Mouse (Mus musculus) intestine, embryonic 16.5 days (tissue): ENCODE measurements around the gene Tmem179. TPM values are rescaled to one million over a fixed set of nuclear protein-coding genes. Genes with fewer than 3 reads are reported as not detected.

ENCODE experiments used
- ATAC-seq: fragments of 200-750 bp; cut with Nextera tagmentation; 2 replicates; pipeline ENCODE4 v1.8.0; 2017; ENCODE audit warnings: moderate TSS enrichment, moderate library complexity
- H3K27ac ChIP-seq: fragments of 300-500 bp; sonication (generic); 2 replicates; pipeline ENCODE4 v1.5.1; 2014; ENCODE audit warnings: mild to moderate bottlenecking, low read length
- H3K27me3 ChIP-seq: fragments of 300-500 bp; sonication (generic); replicated peaks from 2 replicates; pipeline ENCODE4 v1.6.1; 2014; ENCODE audit warnings: low read length, control low read depth, mixed read lengths; ENCODE audit not compliant: control insufficient read depth, insufficient read depth
- H3K36me3 ChIP-seq: fragments of 300-500 bp; sonication (generic); 2 replicates; pipeline ENCODE4 v1.6.1; 2014; ENCODE audit warnings: low read length, control low read depth; ENCODE audit not compliant: control insufficient read depth, insufficient read depth
- H3K4me1 ChIP-seq: fragments of 300-500 bp; sonication (generic); 2 replicates; pipeline ENCODE4 v1.6.1; 2014; ENCODE audit warnings: low read length, control low read depth, mixed read lengths; ENCODE audit not compliant: control insufficient read depth, insufficient read depth
- H3K4me2 ChIP-seq: fragments of 300-500 bp; sonication (generic); 2 replicates; pipeline ENCODE4 v1.6.1; 2014; ENCODE audit warnings: low read depth, low read length, control low read depth
- H3K4me3 ChIP-seq: fragments of 300-500 bp; sonication (generic); 2 replicates; pipeline ENCODE4 v1.5.1; 2014; ENCODE audit warnings: mild to moderate bottlenecking, low read length
- H3K9ac ChIP-seq: fragments of 300-500 bp; sonication (generic); 2 replicates; pipeline ENCODE4 v1.6.1; 2014; ENCODE audit warnings: low read depth, low read length
- H3K9me3 ChIP-seq: fragments of 300-500 bp; sonication (generic); 2 replicates; pipeline ENCODE4 v1.6.1; 2016; ENCODE audit warnings: low read length, control low read depth; ENCODE audit not compliant: control insufficient read depth
- WGBS: fragments of 180-500 bp; shearing (Covaris S2); extraction: QIAGEN DNeasy Blood & Tissue Kit; methylation state at CpG from one replicate; pipeline ENCODE4 v1.1.7; 2014; 5-methylcytosine and 5-hydroxymethylcytosine counted together
- polyA plus RNA-seq: library from polyadenylated mRNA; unstranded; fragments of >200 nt; fragmentation: Nextera tagmentation; extraction: Ambion mirVana; gene quantifications from 2 replicates; pipeline ENCODE4 v1.2.1, GENCODE M21; 2015

The Tmem179 gene
- 2.5 and 2.8 TPM in 2 replicates for polyA plus RNA-seq

GRCm38 (mm10) chr12:112516697-112517337 lies at the start of gene Tmem179:
Gene Tmem179, minus strand, starts transcription at chr12:112516747.
- Histone ChIP-seq H3K4me1 (0 out of 2 replicates have a peak, but pooled peaks cover 2% of the 10 kb centered on the region), H3K36me3 (no peaks in the 10 kb centered on the region), H3K27me3 (no peaks in the 10 kb centered on the region; the same call in 1 of the 2 replicates), H3K27ac (no peak within 1 kb of the TSS), H3K4me2 (no peak within 1 kb of the TSS), H3K9me3 (no peaks in the 10 kb centered on the region), H3K9ac (no peak within 1 kb of the TSS), H3K4me3 (no peak within 1 kb of the TSS)
- 13% methylated on average over 14 of the region's 14 CpGs for WGBS
- ATAC-seq = peak; percentile 72

GRCm38 (mm10) chr12:112563011-112563410 lies 46.5 kb upstream of the Tmem179 start:
- Histone ChIP-seq H3K36me3 (no peaks in the 10 kb centered on the region), H3K4me1 (peaks cover 9% of the 10 kb centered on the region), H3K4me2 (no peak overlapping the region), H3K27me3 (no peaks in the 10 kb centered on the region), H3K9me3 (no peaks in the 10 kb centered on the region), H3K27ac (no peak overlapping the region), H3K4me3 (no peak overlapping the region), H3K9ac (no peak overlapping the region)
- ATAC-seq = no peak
- 85% methylated on average over 6 of the region's 6 CpGs for WGBS

- Histone ChIP-seq H3K4me2 (no peak overlapping the region), H3K4me3 (no peak overlapping the region), H3K27ac (no peak overlapping the region), H3K9ac (no peak overlapping the region), H3K4me1 (peaks cover 9% of the 10 kb centered on the region), H3K27me3 (no peaks in the 10 kb centered on the region), H3K9me3 (no peaks in the 10 kb centered on the region), H3K36me3 (no peaks in the 10 kb centered on the region)
- ATAC-seq = no peak
- WGBS = 67% methylated on average over 5 of the region's 5 CpGs
Measured at GRCm38 (mm10) chr12:112562462-112562861, 45.9 kb upstream of the Tmem179 start.

GRCm38 (mm10) chr12:112561163-112561562 lies 44.6 kb upstream of the Tmem179 start:
- no peaks in the 10 kb centered on the region for H3K9me3 ChIP-seq
- peaks cover 9% of the 10 kb centered on the region for H3K4me1 ChIP-seq
- H3K36me3 ChIP-seq = no peaks in the 10 kb centered on the region
- no peak overlapping the region for H3K4me2 ChIP-seq
- WGBS = 68% methylated on average over 3 of the region's 3 CpGs
- ATAC-seq = no peak
- H3K27ac ChIP-seq = no peak overlapping the region
- no peaks in the 10 kb centered on the region for H3K27me3 ChIP-seq
- no peak overlapping the region for H3K4me3 ChIP-seq
- H3K9ac ChIP-seq = no peak overlapping the region

- Histone ChIP-seq H3K27me3 (no peaks in the 10 kb centered on the region), H3K36me3 (no peaks in the 10 kb centered on the region), H3K4me1 (peaks cover 9% of the 10 kb centered on the region), H3K4me2 (no peak overlapping the region), H3K4me3 (no peak overlapping the region), H3K9me3 (no peaks in the 10 kb centered on the region), H3K27ac (no peak overlapping the region), H3K9ac (no peak overlapping the region)
- WGBS = 58% methylated on average over 5 of the region's 5 CpGs
- ATAC-seq = peak; percentile 54
Measured at GRCm38 (mm10) chr12:112560176-112560797, 43.7 kb upstream of the Tmem179 start.

GRCm38 (mm10) chr12:112559671-112560070 lies 43.1 kb upstream of the Tmem179 start:
- Histone ChIP-seq H3K36me3 (no peaks in the 10 kb centered on the region), H3K9ac (peak overlapping the region; percentile 27; the same call in 1 of the 2 replicates), H3K27ac (no peak overlapping the region), H3K9me3 (no peaks in the 10 kb centered on the region), H3K4me1 (peaks cover 9% of the 10 kb centered on the region), H3K27me3 (no peaks in the 10 kb centered on the region), H3K4me2 (no peak overlapping the region), H3K4me3 (no peak overlapping the region)
- ATAC-seq = 0 out of 2 replicates have a peak, but pooled peaks have one; percentile 54
- 66% methylated on average over 6 of the region's 6 CpGs for WGBS

- no peak overlapping the region for H3K4me3 ChIP-seq
- WGBS = 42% methylated on average over 3 of the region's 3 CpGs
- peak overlapping the region; percentile 27; the same call in 1 of the 2 replicates for H3K9ac ChIP-seq
- no peaks in the 10 kb centered on the region for H3K9me3 ChIP-seq
- no peak overlapping the region for H3K4me2 ChIP-seq
- ATAC-seq = 0 out of 2 replicates have a peak, but pooled peaks have one; percentile 9
- peaks cover 9% of the 10 kb centered on the region for H3K4me1 ChIP-seq
- no peaks in the 10 kb centered on the region for H3K36me3 ChIP-seq
- H3K27ac ChIP-seq = no peak overlapping the region
- no peaks in the 10 kb centered on the region for H3K27me3 ChIP-seq
Measured at GRCm38 (mm10) chr12:112559231-112559630, 42.7 kb upstream of the Tmem179 start.

- no peaks in the 10 kb centered on the region for H3K27me3 ChIP-seq
- WGBS = 87% methylated on average over 5 of the region's 5 CpGs
- H3K4me3 ChIP-seq = no peak overlapping the region
- no peak overlapping the region for H3K4me2 ChIP-seq
- H3K9ac ChIP-seq = no peak overlapping the region
- ATAC-seq = no peak
- no peaks in the 10 kb centered on the region for H3K9me3 ChIP-seq
- peaks cover 13% of the 10 kb centered on the region for H3K4me1 ChIP-seq
- no peaks in the 10 kb centered on the region for H3K36me3 ChIP-seq
- H3K27ac ChIP-seq = no peak overlapping the region
Measured at GRCm38 (mm10) chr12:112557219-112557618, 40.7 kb upstream of the Tmem179 start.

GRCm38 (mm10) chr12:112556531-112557060 lies 40.0 kb upstream of the Tmem179 start:
- Histone ChIP-seq H3K4me3 (no peak overlapping the region), H3K4me1 (peaks cover 14% of the 10 kb centered on the region), H3K4me2 (no peak overlapping the region), H3K27me3 (no peaks in the 10 kb centered on the region), H3K27ac (no peak overlapping the region), H3K36me3 (no peaks in the 10 kb centered on the region), H3K9me3 (no peaks in the 10 kb centered on the region), H3K9ac (no peak overlapping the region; the same call in 1 of the 2 replicates)
- 73% methylated on average over 9 of the region's 9 CpGs for WGBS
- ATAC-seq = no peak
